Mouse (Mus musculus) embryonic facial prominence, embryonic 13.5 days (tissue): ENCODE results near the gene Hipk2. TPM values are rescaled to one million over a fixed set of nuclear protein-coding genes. Genes with fewer than 3 reads are reported as not detected.

Experiments used
- ATAC-seq: fragments of 200-750 bp; cut with Nextera tagmentation; 2 replicates; pipeline ENCODE4 v1.8.0; 2017; ENCODE audit warnings: low read depth; ENCODE audit not compliant: insufficient number of reproducible peaks, insufficient read depth, low FRiP score, low TSS enrichment
- H3K27ac ChIP-seq: fragments of 300-500 bp; sonication (generic); 2 replicates; pipeline ENCODE4 v1.5.1; 2015; ENCODE audit warnings: moderate library complexity, mild to moderate bottlenecking, inconsistent platforms
- H3K27me3 ChIP-seq: fragments of 300-500 bp; sonication (generic); 2 replicates; pipeline ENCODE4 v1.6.1; 2015; ENCODE audit warnings: mild to moderate bottlenecking, inconsistent platforms
- H3K36me3 ChIP-seq: fragments of 300-500 bp; sonication (generic); 2 replicates; pipeline ENCODE4 v1.6.1; 2015; ENCODE audit warnings: mild to moderate bottlenecking, inconsistent platforms
- H3K4me1 ChIP-seq: fragments of 300-500 bp; sonication (generic); 2 replicates; pipeline ENCODE4 v1.6.1; 2015; ENCODE audit warnings: inconsistent platforms
- H3K4me2 ChIP-seq: fragments of 300-500 bp; sonication (generic); 2 replicates; pipeline ENCODE4 v1.6.1; 2015; ENCODE audit warnings: moderate library complexity, mild to moderate bottlenecking, inconsistent platforms
- H3K4me3 ChIP-seq: fragments of 300-500 bp; sonication (generic); 2 replicates; pipeline ENCODE4 v1.5.1; 2015; ENCODE audit warnings: mild to moderate bottlenecking, inconsistent platforms
- H3K9ac ChIP-seq: fragments of 300-500 bp; sonication (generic); 2 replicates; pipeline ENCODE4 v1.6.1; 2015; ENCODE audit warnings: mild to moderate bottlenecking, inconsistent platforms
- H3K9me3 ChIP-seq: fragments of 300-500 bp; sonication (generic); 2 replicates; pipeline ENCODE4 v1.6.1; 2016; ENCODE audit warnings: inconsistent platforms
- WGBS: fragments of 180-500 bp; shearing (Covaris S2); methylation state at CpG from one replicate; pipeline ENCODE4 v1.1.7; 2015; ENCODE audit warnings: mixed read lengths; 5-methylcytosine and 5-hydroxymethylcytosine counted together
- polyA plus RNA-seq: library from polyadenylated mRNA; unstranded; fragments of >200 nt; fragmentation: Nextera tagmentation; extraction: Ambion mirVana; gene quantifications from 2 replicates; pipeline ENCODE4 v1.2.1, GENCODE M21; 2015

Hipk2 gene
- polyA plus RNA-seq, 1 experiment from 2014 or later, result 16.2 TPM

DNA sequence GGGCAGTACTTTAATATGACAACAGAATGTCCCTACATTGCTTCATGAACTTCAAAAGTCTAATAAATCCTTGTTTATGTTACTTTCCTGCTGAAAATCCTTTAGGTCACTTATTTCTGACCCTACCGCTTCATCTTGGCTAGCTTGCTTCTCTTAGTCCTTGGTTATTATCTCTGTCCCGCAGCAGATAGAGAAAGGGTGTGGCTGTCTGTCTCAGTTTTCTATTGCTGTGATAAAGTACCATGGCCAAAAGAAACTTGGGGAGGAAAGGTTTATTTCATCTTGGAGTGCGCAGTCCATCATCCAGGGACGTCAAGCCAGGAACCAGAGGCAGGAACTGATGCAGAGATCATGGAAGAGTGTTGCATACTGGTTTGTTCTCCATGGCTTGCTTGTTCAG, 40.6 kb upstream of the Hipk2 start:
- H3K4me2 ChIP-seq, result no peak overlapping the region
- H3K4me1 ChIP-seq, result peaks cover 8% of the 10 kb centered on the region; the same call in 1 of the 2 replicates
- no peak overlapping the region for H3K4me3 ChIP-seq
- H3K27me3 ChIP-seq, result no peaks in the 10 kb centered on the region
- ATAC-seq, result no peak
- H3K36me3 ChIP-seq, result no peaks in the 10 kb centered on the region
- no peaks in the 10 kb centered on the region for H3K9me3 ChIP-seq
- no peak overlapping the region for H3K9ac ChIP-seq
- 85% methylated on average over 4 of the region's 4 CpGs for WGBS
- no peak overlapping the region for H3K27ac ChIP-seq

DNA sequence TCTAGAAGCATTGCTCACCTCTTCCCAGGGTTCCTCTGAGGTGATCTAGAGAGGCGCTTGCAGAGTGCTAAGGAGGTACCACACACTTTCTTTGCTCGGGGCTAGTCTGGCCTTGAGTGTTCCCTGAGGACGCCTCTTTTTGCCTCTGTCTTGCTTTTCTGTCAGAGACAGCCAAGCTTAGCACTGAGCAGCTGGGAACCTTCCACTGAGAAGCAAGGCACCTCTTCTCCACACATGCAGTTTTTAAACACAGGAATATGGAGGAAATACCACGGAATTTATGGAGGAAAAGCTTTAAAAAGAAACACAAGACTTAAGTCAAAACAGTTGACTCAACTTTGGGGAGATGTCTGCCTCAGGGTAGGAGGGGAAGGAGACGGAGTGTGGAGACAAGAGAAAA, 39.8 kb upstream of the Hipk2 start:
- Histone ChIP-seq H3K4me2 (no peak overlapping the region), H3K27me3 (no peaks in the 10 kb centered on the region), H3K36me3 (no peaks in the 10 kb centered on the region), H3K27ac (no peak overlapping the region), H3K4me3 (no peak overlapping the region), H3K9me3 (no peaks in the 10 kb centered on the region), H3K4me1 (peaks cover 8% of the 10 kb centered on the region; the same call in 1 of the 2 replicates), H3K9ac (no peak overlapping the region)
- WGBS, result 45% methylated on average over 5 of the region's 5 CpGs
- no peak for ATAC-seq

DNA sequence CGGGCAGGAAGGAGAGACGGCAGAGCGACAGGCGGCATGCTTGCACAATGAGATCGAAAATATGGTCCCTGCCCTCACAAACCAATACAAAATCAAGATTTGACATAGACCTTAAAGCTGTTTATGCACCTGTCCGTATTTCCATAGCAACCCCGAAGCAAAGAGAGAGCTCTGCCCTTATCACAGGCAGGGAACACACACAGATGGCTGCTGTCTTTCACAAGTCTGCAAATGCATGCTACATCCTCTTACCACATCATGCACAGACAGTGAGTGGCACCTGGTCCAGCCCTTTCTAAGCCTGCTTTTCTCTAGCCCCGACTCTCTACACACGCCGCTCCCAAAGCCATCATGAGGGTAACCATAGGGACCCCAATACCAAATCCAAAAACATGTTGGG, 38.2 kb upstream of the Hipk2 start:
- Histone ChIP-seq H3K36me3 (no peaks in the 10 kb centered on the region), H3K4me2 (no peak overlapping the region), H3K9me3 (no peaks in the 10 kb centered on the region), H3K27ac (no peak overlapping the region), H3K4me3 (no peak overlapping the region), H3K4me1 (peaks cover 8% of the 10 kb centered on the region; the same call in 1 of the 2 replicates), H3K27me3 (no peaks in the 10 kb centered on the region), H3K9ac (no peak overlapping the region)
- ATAC-seq, result no peak
- WGBS, result 84% methylated on average over 10 of the region's 10 CpGs

DNA sequence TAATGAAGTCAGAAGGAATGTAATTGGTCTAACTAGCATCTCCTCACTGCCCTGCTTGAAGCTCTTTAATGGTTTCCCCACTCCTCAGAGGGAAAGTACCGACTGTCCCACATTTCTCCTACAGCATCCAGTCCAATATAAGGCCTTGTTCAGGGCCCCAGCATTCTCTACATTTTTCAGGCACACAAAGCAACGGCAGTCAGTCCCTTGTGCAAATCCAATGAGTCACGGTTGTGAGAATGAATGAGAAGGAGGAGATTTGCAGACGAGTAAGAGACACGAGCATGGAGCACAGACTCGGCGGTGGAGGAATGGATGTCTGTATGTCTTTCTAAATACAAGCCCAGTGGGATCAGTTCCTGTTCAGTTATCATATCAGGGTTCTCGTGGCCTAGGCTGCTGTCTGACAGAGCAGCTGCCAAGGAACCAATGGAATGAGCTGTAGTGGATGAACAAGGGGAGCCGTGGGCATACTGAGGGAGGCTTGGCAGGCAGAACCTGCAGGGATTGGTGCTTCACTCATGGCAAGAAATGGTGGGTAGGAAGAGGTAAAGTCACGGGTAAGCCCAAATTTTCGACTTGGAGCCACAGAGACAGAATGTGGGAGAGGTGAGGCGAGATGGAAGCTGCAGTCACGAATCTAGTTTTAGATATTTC, 37.5 kb upstream of the Hipk2 start:
- Histone ChIP-seq H3K9me3 (no peaks in the 10 kb centered on the region), H3K27ac (no peak overlapping the region)
- 60% methylated on average over 13 of the region's 13 CpGs for whole genome bisulfite sequencing

DNA sequence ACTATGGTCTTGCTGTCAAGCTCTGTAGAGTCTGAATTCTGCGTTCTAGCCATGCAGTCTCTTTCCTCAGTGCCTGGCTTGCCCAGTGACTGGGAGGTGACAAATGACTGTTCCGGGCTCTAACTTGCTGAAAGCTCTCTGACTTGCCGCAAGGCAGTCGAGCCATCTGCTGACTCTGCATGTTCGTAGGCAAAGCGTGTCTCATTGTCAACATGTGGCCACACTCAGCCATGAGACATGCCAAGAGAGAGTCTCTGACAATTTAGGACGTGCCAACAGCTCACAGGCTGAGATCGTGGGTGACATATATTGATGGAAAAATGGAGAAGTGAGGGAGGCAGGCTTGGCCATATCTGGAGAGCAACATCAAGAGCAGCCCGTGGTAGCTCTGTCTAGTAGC, 36.9 kb upstream of the Hipk2 start:
- ATAC-seq, result no peak
- H3K36me3 ChIP-seq, result no peaks in the 10 kb centered on the region
- no peaks in the 10 kb centered on the region for H3K9me3 ChIP-seq
- peaks cover 8% of the 10 kb centered on the region; the same call in 1 of the 2 replicates for H3K4me1 ChIP-seq
- WGBS, result 79% methylated on average over 9 of the region's 9 CpGs
- no peak overlapping the region for H3K9ac ChIP-seq
- H3K27ac ChIP-seq, result no peak overlapping the region
- no peak overlapping the region for H3K4me2 ChIP-seq
- H3K27me3 ChIP-seq, result no peaks in the 10 kb centered on the region
- H3K4me3 ChIP-seq, result no peak overlapping the region

More for the DNA sequence above, 37.5 kb upstream of the Hipk2 start:
- Histone ChIP-seq H3K4me1 (peaks cover 8% of the 10 kb centered on the region; the same call in 1 of the 2 replicates), H3K27me3 (no peaks in the 10 kb centered on the region), H3K9ac (no peak overlapping the region), H3K4me2 (no peak overlapping the region), H3K4me3 (no peak overlapping the region), H3K36me3 (no peaks in the 10 kb centered on the region)
- ATAC-seq, result no peak

DNA sequence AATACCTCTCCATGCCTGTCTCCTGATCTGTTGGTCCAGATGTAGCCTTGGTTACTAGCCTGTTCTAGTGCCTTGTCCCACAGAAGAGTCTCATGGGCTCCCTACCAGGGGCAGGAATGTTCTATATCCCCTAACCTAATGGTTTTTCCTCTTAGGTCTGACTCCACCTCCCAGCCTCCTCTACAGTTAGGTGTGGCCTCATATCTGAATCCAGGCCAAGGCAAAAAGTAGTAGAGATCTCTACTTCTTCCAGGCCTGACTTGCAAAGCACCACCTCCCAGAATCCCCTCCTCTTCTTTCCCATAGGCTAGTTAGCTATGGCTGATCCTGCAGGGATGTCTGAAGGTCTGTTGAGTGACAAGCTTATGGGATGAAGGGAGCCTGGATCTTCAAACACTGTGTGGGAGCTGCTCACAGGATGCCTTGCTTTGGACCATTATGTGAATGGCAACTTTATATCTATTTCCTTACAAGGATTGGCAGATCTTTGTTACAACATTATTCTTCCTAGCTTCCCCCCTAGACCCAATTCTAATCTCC, 36.2 kb upstream of the Hipk2 start:
- no peaks in the 10 kb centered on the region for H3K27me3 ChIP-seq
- no peak for ATAC-seq

DNA sequence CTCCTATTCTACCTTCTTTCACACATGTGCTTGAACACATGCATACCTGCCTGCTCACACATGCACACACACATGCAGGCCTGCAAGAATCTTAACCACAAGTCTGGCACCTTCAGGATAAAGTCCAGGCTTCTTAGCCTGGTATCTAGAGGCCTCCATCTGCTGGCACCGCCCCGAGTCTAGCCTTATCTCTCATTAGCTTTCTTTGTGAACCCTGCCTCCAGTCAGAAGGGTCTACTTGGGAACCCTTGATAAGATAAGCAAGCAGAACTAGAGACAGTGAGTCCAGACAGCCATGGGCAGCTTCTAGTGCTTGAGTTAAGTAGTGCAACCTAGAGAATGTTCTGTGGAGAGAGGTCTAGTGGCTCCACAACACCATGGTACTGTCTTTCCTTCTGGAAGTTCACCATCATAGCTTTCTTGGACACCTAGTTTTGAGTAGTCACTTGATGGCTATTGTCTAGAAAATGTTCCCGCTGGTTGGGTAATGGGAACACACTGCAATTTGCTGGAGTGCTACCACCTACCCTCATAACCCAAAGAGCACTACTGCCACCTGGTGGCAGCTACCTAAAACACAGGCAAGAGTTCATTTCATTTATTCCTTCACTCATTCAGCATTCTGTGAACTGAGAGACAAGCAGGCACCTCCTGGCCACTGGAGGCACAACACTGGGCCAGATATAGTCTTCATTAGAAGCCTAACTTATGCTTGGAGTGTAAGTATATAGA, 35.0 kb upstream of the Hipk2 start:
- no peaks in the 10 kb centered on the region for H3K27me3 ChIP-seq
- H3K9ac ChIP-seq, result no peak overlapping the region
- ATAC-seq, result no peak
- H3K36me3 ChIP-seq, result no peaks in the 10 kb centered on the region
- H3K9me3 ChIP-seq, result no peaks in the 10 kb centered on the region
- no peak overlapping the region for H3K4me3 ChIP-seq
- 67% methylated on average over 3 of the region's 3 CpGs for WGBS
- H3K27ac ChIP-seq, result no peak overlapping the region
- no peak overlapping the region for H3K4me2 ChIP-seq
- peaks cover 8% of the 10 kb centered on the region; the same call in 1 of the 2 replicates for H3K4me1 ChIP-seq

More for the DNA sequence above, 36.2 kb upstream of the Hipk2 start:
- H3K27ac ChIP-seq, result no peak overlapping the region
- H3K4me2 ChIP-seq, result no peak overlapping the region
- H3K9me3 ChIP-seq, result no peaks in the 10 kb centered on the region
- H3K36me3 ChIP-seq, result no peaks in the 10 kb centered on the region
- peaks cover 8% of the 10 kb centered on the region; the same call in 1 of the 2 replicates for H3K4me1 ChIP-seq
- no peak overlapping the region for H3K4me3 ChIP-seq
- H3K9ac ChIP-seq, result no peak overlapping the region

DNA sequence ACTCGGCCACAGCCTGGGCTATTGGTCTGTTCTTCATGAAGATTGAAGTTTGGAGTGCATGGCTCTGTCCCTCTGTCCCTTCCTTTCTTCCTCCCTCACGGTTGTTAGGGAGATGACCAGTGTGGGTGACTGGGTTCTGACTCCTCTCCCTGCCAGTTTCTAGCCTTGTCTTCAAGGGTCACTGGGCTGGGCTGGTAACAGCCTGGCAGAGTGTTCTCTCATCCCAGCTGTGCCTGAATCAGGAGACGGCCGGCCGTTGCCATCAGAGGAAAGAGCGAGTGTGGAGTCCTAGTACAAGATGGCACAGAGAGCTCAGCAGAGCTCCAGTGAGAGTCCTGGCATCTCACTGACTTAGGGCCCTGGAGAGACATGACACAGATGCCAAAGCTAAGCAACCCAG, 32.4 kb upstream of the Hipk2 start:
- 83% methylated on average over 6 of the region's 6 CpGs for WGBS
- Histone ChIP-seq H3K9ac (no peak overlapping the region), H3K9me3 (no peaks in the 10 kb centered on the region), H3K27me3 (no peaks in the 10 kb centered on the region), H3K4me3 (no peak overlapping the region), H3K27ac (no peak overlapping the region), H3K4me1 (peaks cover 4% of the 10 kb centered on the region; the same call in 1 of the 2 replicates), H3K4me2 (no peak overlapping the region), H3K36me3 (no peaks in the 10 kb centered on the region)
- ATAC-seq, result no peak

DNA sequence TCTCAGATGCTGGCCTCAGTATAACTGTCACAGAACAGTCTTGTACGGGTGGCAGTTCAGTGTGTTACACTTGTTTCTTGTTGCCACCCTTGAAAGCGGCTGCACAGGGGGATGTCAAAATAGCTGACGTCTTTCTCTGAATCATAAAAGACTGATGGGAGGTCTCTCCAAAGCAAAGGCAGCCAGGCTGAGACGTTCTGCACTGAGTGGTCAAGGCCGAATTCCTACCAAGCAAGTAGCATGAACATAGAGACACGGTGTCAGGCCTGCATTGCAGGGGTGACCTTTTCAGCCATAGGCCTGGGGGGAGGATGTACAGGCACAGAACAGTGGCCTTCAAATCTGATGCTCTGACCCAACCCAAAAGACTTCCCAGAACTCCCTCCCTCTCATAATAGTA, 30.0 kb upstream of the Hipk2 start:
- Histone ChIP-seq H3K4me1 (no peaks in the 10 kb centered on the region), H3K36me3 (no peaks in the 10 kb centered on the region), H3K4me3 (no peak overlapping the region), H3K27ac (no peak overlapping the region), H3K4me2 (no peak overlapping the region), H3K9ac (no peak overlapping the region), H3K9me3 (no peaks in the 10 kb centered on the region), H3K27me3 (no peaks in the 10 kb centered on the region)
- 82% methylated on average over 6 of the region's 6 CpGs for WGBS
- ATAC-seq, result no peak

DNA sequence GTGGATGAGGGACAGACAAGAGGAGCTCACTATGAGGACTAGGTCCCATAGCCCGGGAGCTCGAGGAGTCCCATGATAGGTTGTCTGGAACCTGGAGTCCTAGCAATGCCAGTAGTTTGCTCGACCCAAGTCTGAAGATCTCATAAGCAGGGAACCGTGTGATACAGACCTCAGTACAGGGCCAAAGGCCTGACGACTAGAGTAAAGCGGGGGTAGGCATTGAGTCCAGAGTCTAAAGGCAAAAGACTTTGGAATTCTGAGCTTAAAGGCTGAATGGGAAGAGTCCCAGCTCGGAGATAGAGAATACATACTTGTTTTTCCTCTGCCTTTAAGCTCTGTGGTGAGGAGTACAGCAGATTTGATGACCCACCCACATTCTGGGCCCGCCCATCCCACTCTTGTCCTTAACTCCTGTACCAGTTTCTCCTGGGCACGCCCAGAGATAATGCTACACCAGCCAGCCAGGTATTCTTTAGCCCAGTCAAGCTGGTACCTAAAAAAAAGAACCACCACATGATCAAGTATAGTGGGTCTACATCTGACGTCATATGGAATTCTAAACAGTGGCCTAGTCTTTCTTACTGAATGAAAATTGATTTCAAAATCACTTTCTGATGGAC, 27.0 kb upstream of the Hipk2 start:
- no peaks in the 10 kb centered on the region for H3K4me1 ChIP-seq
- H3K27me3 ChIP-seq, result no peaks in the 10 kb centered on the region
- H3K4me2 ChIP-seq, result no peak overlapping the region
- WGBS, result 88% methylated on average over 10 of the region's 10 CpGs
- ATAC-seq, result no peak
- no peak overlapping the region for H3K9ac ChIP-seq
- H3K27ac ChIP-seq, result no peak overlapping the region
- H3K4me3 ChIP-seq, result no peak overlapping the region
- H3K36me3 ChIP-seq, result no peaks in the 10 kb centered on the region
- H3K9me3 ChIP-seq, result no peaks in the 10 kb centered on the region

DNA sequence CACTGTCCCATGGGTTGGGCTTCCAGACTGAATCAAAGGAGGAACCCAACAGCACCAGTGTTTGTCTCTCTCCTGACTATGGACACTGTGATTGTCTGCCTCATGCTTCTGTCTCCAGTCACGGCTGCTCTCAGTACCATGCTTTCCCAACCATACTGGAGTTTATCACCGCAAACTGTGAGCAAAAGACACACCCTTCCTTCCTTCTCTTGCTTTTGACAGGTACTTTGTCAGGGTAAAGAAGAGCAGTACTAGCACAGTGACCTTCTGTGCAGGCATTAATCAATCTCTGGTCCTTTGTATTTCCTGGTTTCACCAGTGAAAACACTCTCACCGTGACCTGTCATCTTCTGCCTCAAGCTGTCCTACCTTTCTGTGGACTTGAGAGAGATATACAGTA, 25.7 kb upstream of the Hipk2 start:
- no peak for ATAC-seq
- H3K9me3 ChIP-seq, result no peaks in the 10 kb centered on the region
- H3K4me1 ChIP-seq, result peaks cover 5% of the 10 kb centered on the region; the same call in 1 of the 2 replicates
- H3K4me3 ChIP-seq, result no peak overlapping the region
- H3K4me2 ChIP-seq, result no peak overlapping the region
- 86% methylated on average over 3 of the region's 3 CpGs for WGBS
- H3K36me3 ChIP-seq, result no peaks in the 10 kb centered on the region
- H3K27me3 ChIP-seq, result no peaks in the 10 kb centered on the region
- no peak overlapping the region for H3K27ac ChIP-seq
- no peak overlapping the region for H3K9ac ChIP-seq
